Mouse (Mus musculus) megakaryocyte, embryonic 14.5 days (primary cell): ENCODE measurements around the gene Lgr5. TPM values are rescaled to one million over a fixed set of nuclear protein-coding genes. Genes with fewer than 3 reads are reported as not detected.

ENCODE experiments used
- H3K27me3 ChIP-seq: replicated peaks from 2 replicates; pipeline ENCODE3; 2012; ENCODE audit warnings: inconsistent platforms
- H3K36me3 ChIP-seq: replicated peaks from 2 replicates; pipeline ENCODE3; 2012; ENCODE audit warnings: low read length, inconsistent platforms, mixed read lengths
- H3K4me1 ChIP-seq: 2 replicates; pipeline ENCODE4 v1.6.1; 2012; ENCODE audit warnings: inconsistent platforms
- H3K4me3 ChIP-seq: replicated peaks from 2 replicates; pipeline ENCODE3; 2012; ENCODE audit warnings: moderate library complexity, mild to moderate bottlenecking, inconsistent platforms
- H3K9me3 ChIP-seq: 2 replicates; pipeline ENCODE4 v1.6.1; 2012; ENCODE audit warnings: inconsistent platforms
- FLI1 ChIP-seq: IDR thresholded peaks from 2 replicates; pipeline ENCODE4 v1.6.1; 2012; ENCODE audit warnings: low read length, inconsistent platforms, mixed read lengths
- GATA1 ChIP-seq: IDR thresholded peaks from 3 replicates; pipeline ENCODE4 v1.6.1; 2012; ENCODE audit warnings: mixed read lengths, low read length, inconsistent platforms, borderline replicate concordance
- polyA plus RNA-seq: library from polyadenylated mRNA; stranded (reverse); fragments of >175 nt; gene quantifications from 2 replicates; pipeline ENCODE4 v1.2.3, GENCODE M21; 2012; ENCODE audit warnings: low replicate concordance; ENCODE audit not compliant: insufficient read depth

Gene Lgr5
- polyA plus RNA-seq, 1 experiment: not detected

- TF ChIP-seq GATA1 (no peak), FLI1 (no peak)
- Histone ChIP-seq H3K9me3 (0 out of 2 replicates have a peak, but pooled peaks cover 3% of the 10 kb centered on the region), H3K36me3 (no peaks in the 10 kb centered on the region), H3K27me3 (peaks cover 1% of the 10 kb centered on the region), H3K4me3 (no peak overlapping the region), H3K4me1 (no peaks in the 10 kb centered on the region)
These were observed 124.9 kb downstream of the Lgr5 start for GRCm38 (mm10) chr10:115462646-115463045.

GRCm38 (mm10) chr10:115457368-115458021 is 130.1 kb downstream of the Lgr5 start:
- H3K36me3 ChIP-seq: no peaks in the 10 kb centered on the region
- H3K4me3 ChIP-seq: no peak overlapping the region
- peaks cover 8% of the 10 kb centered on the region for H3K9me3 ChIP-seq
- no peaks in the 10 kb centered on the region for H3K27me3 ChIP-seq
- H3K4me1 ChIP-seq: peaks cover 6% of the 10 kb centered on the region
- TF ChIP-seq GATA1 (no peak), FLI1 (no peak)

- peaks cover 2% of the 10 kb centered on the region for H3K27me3 ChIP-seq
- no peak for TF ChIP-seq GATA1
- TF ChIP-seq FLI1: no peak
- no peaks in the 10 kb centered on the region; the same call in 1 of the 2 replicates for H3K4me1 ChIP-seq
- H3K36me3 ChIP-seq: no peaks in the 10 kb centered on the region
- H3K9me3 ChIP-seq: peaks cover 24% of the 10 kb centered on the region
- no peak overlapping the region for H3K4me3 ChIP-seq
These were observed 139.0 kb downstream of the Lgr5 start for GRCm38 (mm10) chr10:115448614-115449013.

- H3K27me3 ChIP-seq: no peaks in the 10 kb centered on the region
- TF ChIP-seq GATA1 (no peak), FLI1 (no peak)
These were observed 150.3 kb downstream of the Lgr5 start for GRCm38 (mm10) chr10:115437286-115437685.

GRCm38 (mm10) chr10:115425351-115425750 is 162.2 kb downstream of the Lgr5 start:
- H3K4me1 ChIP-seq: no peaks in the 10 kb centered on the region
- no peak overlapping the region for H3K4me3 ChIP-seq
- TF ChIP-seq FLI1 (no peak), GATA1 (no peak)
- H3K36me3 ChIP-seq: peaks cover 98% of the 10 kb centered on the region
- no peaks in the 10 kb centered on the region for H3K9me3 ChIP-seq
- H3K27me3 ChIP-seq: no peaks in the 10 kb centered on the region

More at GRCm38 (mm10) chr10:115437286-115437685, 150.3 kb downstream of the Lgr5 start:
- no peaks in the 10 kb centered on the region for H3K9me3 ChIP-seq
- no peaks in the 10 kb centered on the region for H3K4me1 ChIP-seq
- peaks cover 43% of the 10 kb centered on the region for H3K36me3 ChIP-seq
- H3K4me3 ChIP-seq: no peak overlapping the region

- no peaks in the 10 kb centered on the region for H3K4me1 ChIP-seq
- H3K27me3 ChIP-seq: no peaks in the 10 kb centered on the region
- H3K36me3 ChIP-seq: peaks cover 99% of the 10 kb centered on the region
- no peak overlapping the region for H3K4me3 ChIP-seq
- TF ChIP-seq GATA1 (no peak), FLI1 (no peak)
- H3K9me3 ChIP-seq: no peaks in the 10 kb centered on the region
These were observed 165.6 kb downstream of the Lgr5 start for GRCm38 (mm10) chr10:115421976-115422375.

GRCm38 (mm10) chr10:115414056-115414455 is 173.5 kb downstream of the Lgr5 start:
- TF ChIP-seq FLI1: no peak
- no peak for TF ChIP-seq GATA1
- peaks cover 99% of the 10 kb centered on the region for H3K36me3 ChIP-seq

GRCm38 (mm10) chr10:115413496-115413895 is 174.1 kb downstream of the Lgr5 start:
- H3K36me3 ChIP-seq: peaks cover 99% of the 10 kb centered on the region
- TF ChIP-seq FLI1 (no peak), GATA1 (no peak)
- H3K9me3 ChIP-seq: no peaks in the 10 kb centered on the region

More at GRCm38 (mm10) chr10:115414056-115414455, 173.5 kb downstream of the Lgr5 start:
- no peaks in the 10 kb centered on the region for H3K9me3 ChIP-seq
- no peaks in the 10 kb centered on the region for H3K27me3 ChIP-seq
- H3K4me1 ChIP-seq: no peaks in the 10 kb centered on the region
- H3K4me3 ChIP-seq: no peak overlapping the region

GRCm38 (mm10) chr10:115406393-115406792 is 181.2 kb downstream of the Lgr5 start:
- Histone ChIP-seq H3K4me3 (no peak overlapping the region), H3K9me3 (no peaks in the 10 kb centered on the region), H3K27me3 (no peaks in the 10 kb centered on the region), H3K4me1 (no peaks in the 10 kb centered on the region), H3K36me3 (peaks cover 92% of the 10 kb centered on the region)
- TF ChIP-seq GATA1 (no peak), FLI1 (no peak)

More at GRCm38 (mm10) chr10:115413496-115413895, 174.1 kb downstream of the Lgr5 start:
- Histone ChIP-seq H3K27me3 (no peaks in the 10 kb centered on the region), H3K4me3 (no peak overlapping the region), H3K4me1 (no peaks in the 10 kb centered on the region)

Other genes starting within 250 kb of the Lgr5 start
- 6.1 and 9.6 TPM in 2 replicates for gene Tmem19, start 225.3 kb downstream of the Lgr5 start, polyA plus RNA-seq
- gene Thap2, start 203.3 kb downstream of the Lgr5 start, polyA plus RNA-seq: 4.1 and 5.5 TPM in 2 replicates
- 2.8 and 2.9 TPM in 2 replicates for gene Zfc3h1, start 202.8 kb downstream of the Lgr5 start, polyA plus RNA-seq
- not detected in 2 replicates for gene A930009A15Rik, start 17.8 kb downstream of the Lgr5 start, polyA plus RNA-seq
- gene Tspan8, start 229.1 kb upstream of the Lgr5 start, polyA plus RNA-seq: not detected in 2 replicates